Mouse (Mus musculus) WW6 (cell line): ENCODE measurements around the gene Mnx1.
A peak's percentile ranks its signal among the peaks of the same experiment; 100 is the strongest.

Experiments used
- DNase-seq: peaks from one replicate; pipeline ENCODE4 v3.0.0-alpha.2; 2013; ENCODE audit warnings: low read depth, low spot score

The Mnx1 gene

DNA sequence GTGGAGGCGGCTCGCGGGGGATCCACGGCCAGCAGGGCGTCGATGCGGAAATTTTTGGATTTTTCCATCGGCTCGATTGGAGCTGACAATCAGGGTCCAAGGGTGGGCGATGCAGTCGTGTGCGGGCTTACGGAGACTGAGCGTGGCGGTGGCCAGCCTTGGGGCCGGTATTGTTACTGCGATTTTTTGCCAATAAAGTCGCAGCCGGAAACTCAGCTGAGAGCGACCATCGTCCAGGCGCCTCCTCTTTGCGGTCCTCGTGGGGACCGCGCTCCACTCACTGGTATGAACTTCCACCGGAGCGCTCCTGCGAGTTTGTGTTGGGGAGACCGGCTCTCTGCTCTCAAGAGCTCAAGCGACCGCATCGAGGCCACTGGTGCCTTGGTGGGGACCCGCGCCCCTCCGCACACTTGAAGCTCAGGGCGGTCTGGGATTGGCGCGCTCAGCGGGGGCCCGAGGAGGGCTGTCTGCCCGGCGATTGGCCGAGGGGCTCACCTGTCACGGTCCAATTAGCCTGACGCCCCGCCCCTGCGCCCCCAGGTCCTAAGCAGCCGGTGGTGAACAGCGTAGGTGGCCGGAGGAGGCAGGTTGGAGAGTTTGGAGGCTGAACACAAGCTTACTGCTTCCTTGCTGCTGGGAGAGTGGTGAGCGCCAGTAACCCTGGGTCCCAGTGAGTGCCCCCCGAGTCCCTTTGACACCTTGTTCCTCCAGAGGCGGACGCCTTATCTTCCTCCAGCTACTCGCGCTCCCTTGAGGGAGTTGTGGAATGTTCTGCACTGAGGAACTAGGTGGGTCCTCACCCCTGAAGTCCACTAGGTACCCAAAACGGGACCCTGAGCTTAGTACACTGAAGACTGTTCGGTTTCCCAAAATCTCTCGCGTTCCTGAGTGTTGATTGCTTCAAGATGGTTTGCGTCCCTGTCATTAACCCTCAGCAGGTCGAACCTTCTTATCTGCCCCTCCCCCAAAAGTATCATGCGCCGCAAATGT, at the start of gene Mnx1:
Mnx1 (minus strand) TSS at position 263 of the 990 bp plus-strand sequence.
- peak; percentile 74 for DNase-seq

DNA sequence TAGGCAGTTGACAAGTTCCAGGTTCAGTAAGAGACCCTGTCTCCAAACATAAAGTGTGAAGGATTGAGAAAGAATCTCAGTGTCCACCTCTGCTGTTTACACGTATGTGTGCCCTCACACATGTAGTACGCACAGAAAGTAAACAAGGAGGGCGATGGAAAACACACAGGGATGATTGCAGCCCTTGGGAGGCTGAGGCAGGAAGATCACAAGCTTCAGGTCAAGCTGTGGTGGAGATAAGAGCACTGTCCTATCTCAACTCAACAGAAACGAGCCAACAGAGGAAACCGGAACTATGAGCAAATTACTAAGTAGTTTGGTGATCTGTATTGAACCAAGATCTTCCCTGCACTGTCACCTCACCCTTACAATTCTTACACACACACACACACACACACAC, 38.2 kb upstream of the Mnx1 start:
- no peak for DNase-seq

DNA sequence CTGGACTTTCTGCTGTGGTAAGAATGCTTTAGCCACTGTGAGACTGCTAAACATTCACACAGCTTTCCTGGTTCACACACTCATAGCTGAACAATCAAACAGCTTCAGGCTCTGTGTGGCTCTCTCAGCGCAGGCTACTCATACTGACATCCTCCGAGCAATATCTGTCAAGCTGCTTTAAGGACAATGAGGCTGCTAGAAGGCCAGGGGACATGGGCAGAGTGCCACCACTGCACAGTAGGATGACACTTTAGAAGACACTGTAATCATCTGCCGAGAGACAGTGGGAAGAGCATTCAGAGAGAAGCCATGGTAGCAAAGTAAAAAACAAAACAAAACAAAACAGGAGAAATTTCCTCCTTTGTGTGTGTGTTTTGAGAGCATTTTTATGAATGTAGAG, 37.6 kb upstream of the Mnx1 start:
- DNase-seq = no peak

GRCm38 (mm10) chr5:29507013-29507412, 28.7 kb upstream of the Mnx1 start:
- DNase-seq = no peak

DNA sequence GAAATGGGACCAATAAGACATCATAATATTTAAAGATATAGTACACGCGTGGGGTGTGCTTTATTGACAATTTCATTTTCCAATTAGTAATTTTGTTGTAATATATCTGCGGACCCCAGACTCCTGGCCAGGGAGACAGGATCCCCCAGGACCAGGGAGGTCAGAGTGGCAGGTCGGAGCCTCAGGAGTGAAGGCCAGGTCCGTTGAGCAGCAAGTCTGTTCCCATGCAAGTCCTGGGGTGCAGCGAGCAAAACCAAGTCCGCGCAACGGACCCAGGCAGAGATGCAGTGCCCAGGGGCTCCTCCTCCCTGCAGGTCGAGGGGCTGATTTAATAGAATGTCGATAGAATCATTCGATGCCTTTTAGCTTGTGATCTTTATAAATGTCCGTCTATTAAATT, 9.1 kb upstream of the Mnx1 start:
- DNase-seq = no peak

DNA sequence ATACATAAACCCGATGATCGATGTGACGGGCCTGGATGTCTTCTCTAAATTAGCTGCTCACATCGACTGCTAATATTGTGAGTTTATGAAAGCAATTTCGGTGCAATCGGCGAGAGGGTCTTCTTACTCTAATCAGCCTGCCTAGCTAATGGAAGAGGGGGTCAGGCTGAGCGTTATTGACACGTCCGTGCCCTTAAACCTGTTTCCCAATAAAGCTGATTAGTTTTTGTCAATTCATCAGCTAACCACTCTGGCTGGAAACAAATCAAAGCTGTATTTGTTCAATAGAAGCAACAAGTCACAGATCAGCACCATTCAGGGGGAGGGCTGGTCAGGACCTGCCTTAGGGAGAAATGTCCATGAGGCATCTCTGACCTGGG, 7.7 kb upstream of the Mnx1 start:
- DNase-seq = no peak

DNA sequence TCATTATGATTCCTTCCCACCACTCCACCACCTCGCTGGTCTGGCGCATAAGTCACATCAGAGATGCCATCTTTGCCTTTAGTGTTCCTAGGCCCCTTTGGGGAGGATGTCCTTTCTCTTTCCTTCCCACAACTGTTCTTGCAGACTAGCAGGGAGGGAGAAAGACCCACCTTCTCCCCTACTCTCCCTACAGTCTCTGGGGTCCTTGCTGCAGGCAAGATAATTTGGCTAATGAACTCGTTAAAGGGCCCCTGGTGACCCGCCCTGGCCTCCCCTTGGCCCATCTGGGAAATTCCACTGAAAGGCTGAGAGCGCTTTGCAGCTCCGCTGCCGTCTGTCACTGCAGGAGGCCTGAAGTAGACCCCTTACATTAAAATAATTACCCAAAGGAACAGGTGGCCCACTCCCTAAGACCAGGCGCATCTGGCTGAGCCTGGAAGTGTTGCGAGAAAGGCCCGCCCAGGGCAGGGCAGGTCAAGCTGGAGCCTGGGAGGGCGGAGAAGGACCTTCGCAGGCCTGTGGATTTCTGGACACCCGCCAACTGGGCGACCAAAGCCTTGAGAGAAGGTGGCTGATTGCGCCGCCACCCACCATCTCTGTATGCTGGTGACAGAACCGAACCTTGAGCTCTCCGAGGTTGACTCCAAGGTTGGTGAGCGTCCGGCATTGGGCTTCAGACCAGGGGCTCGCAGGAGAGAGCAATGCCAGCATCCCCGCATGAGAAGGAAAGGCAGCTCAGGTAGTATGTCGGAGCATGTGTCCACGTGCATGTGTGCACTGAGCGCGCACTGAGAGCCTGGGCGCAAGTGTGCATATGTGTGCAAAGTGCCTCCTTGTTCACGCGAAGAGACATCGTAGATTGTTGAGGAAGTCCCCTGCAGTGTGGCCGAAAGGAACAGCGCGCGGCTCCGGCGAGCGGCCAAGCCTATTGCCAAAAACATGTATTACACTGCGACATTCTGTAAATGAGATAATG, 7.0 kb upstream of the Mnx1 start:
- DNase-seq = no peak

- no peak for DNase-seq
Measured at GRCm38 (mm10) chr5:29483801-29484200, 5.5 kb upstream of the Mnx1 start.

DNA sequence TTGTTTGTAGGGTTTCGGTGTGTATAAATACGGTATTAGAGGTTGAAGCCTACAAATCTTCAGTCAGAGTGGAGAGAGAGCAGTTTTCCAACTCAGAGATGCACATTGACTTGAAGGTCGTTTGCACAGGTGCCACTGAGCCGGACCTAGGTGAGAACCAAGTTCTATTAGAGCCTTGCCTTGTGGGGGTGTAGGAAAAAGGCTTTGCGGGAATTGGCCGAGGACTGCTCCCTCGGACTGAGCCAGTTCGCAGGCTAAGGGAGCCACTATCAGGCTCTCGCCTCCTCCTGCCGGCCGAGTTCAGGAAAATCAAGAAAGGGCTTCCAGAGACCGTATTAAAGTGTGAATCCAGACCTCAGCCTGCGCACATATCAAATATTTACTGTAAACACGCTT, 926 bp upstream of the Mnx1 start:
- no peak for DNase-seq

DNA sequence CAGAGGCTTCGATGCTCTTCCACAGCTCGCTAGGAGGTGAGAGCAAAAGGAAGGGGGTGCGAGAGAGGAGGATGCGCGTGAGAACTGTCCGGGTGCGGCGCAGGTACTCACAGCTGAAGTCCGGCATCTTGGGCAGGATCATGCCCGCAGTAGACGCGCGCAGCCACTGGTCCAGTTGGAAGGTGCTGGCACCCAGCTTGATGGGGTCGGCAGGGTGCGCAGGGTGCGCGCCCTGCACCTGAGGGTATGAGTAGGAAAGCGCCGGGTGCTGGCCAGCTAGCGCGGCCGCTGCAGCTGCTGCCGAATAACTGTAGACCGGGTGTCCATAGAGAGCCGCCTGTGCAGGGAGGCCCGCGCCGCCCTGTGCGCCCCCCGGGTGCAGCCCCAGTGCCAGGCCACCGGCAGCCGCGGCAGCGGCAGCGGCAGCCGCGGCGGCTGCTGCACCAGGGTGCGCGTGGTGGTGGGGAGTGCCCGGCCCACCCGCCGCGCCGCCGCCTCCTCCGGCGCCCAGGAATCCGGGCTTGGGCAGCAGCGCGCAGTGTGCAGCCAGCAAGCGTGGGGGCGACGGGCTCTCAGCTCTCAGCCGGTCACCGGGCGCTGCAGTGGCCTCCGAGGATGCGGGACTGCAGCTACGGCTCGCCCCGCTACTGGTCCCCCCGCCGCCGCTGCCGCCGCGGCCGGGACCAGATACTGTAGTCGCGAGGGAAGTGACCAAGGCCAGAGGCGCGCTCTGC, 629 bp downstream of the Mnx1 start:
- no peak for DNase-seq

DNA sequence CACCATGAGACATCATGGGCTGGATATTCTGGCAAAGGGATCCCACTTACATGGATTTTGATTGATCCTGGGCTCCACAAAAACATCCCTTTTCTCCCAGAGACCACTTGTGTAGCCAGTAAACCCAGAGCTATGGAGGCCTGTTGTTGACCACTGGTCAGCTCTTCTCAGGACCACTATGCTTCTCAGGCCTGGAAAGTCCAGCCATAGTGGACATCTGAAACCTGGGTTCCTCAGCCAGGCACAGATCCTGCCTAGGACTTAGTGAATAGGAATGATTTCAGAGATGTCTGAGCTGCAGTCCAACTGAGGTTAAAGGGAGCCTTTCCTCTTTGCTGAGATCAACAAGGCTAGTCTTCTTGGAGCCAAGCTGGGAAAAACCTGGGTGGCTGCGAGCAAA, 2.2 kb downstream of the Mnx1 start:
- DNase-seq = no peak

DNA sequence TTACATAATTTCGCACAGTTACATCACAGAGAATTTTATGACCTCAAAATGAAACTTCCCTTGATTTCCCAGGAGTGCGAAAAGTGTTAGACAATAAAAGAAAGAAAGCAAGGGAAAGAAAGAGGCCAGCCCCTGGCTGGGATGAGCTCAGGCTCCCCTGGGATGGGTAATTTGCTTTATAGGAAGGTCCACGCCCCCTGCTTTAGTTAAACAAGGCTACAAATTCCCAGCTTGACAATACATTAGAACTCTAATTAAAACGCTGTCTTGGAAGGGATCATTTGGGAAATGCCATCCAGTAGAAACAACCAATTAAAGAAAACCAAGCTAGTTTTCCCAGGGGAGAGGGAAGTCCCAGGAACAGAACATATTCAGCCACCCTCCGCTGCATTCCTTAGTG, 2.7 kb downstream of the Mnx1 start:
- DNase-seq = no peak

DNA sequence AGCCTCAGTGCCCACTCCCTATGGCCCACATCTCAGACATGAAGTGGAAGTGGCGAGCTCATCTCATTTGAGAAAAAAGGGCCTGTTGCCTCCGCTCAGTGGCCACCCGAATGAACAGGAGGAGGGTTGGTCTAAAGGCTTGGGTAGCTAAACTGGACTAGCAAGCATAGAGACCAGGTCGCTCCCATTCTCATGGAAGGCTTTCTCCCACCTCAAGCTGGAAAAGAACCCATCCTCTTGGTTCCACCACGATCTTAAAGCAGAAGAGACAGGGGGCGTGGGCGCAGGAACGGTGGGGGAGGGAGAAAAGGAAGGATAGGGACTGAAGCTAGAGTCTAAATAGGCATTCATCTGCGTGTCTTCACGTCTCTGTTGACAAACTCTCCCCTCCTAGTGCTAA, 3.2 kb downstream of the Mnx1 start:
- no peak for DNase-seq

- no peak for DNase-seq
Measured at GRCm38 (mm10) chr5:29474246-29474960, 3.9 kb downstream of the Mnx1 start.

DNA sequence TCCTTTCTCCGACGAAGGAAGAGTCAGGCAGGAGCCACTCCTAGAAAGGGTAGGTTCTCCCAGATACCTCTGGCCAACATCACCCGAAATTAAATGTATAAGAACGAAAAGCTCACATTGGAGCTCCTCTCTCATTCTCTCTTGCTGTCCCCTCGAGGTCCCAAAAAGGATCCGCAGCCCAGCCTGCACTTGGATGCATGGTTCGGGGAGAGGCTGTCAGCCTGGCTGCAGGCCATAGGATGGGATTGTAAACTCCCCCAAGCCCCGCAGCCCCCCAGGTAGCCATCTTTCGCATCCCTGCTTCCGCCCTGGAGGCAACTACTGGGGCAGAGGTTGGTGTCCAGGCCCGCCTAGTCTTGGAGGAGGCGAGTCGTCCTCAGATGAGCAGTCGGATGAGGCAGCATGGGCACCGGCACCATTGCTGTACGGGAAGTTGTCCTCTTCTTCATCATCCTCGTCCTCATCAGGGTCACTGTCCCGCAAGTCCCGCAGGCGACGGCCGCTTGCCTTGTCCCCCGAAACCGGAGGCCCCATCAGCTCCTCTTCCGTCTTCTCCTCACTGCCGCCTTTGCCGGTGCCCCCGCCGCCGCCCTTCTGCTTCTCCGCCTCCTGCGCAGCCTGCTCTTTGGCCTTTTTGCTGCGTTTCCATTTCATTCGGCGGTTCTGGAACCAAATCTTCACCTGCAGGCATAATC, 4.6 kb downstream of the Mnx1 start:
- DNase-seq = no peak

GRCm38 (mm10) chr5:29471855-29472665, 6.2 kb downstream of the Mnx1 start:
- DNase-seq = no peak

DNA sequence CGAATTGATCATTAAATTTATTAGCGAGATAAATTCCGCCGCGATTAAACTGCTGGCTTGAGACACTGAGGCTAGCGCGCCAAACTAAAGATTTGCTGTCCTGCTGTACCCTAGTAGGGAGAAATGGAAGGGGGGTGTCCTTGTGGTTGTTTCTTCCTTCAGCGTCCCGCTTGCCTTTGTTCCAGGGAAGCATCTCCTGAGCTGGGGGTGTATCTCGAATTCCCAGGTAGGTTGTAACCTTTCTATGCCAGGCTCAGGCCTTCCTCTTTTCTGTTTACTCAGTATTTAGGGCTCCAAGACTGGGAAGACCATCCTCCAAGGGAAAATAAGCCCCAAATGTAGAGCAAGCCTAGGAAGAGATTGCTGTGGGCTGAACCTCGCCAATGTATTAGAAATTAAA, 6.9 kb downstream of the Mnx1 start:
- no peak for DNase-seq

DNA sequence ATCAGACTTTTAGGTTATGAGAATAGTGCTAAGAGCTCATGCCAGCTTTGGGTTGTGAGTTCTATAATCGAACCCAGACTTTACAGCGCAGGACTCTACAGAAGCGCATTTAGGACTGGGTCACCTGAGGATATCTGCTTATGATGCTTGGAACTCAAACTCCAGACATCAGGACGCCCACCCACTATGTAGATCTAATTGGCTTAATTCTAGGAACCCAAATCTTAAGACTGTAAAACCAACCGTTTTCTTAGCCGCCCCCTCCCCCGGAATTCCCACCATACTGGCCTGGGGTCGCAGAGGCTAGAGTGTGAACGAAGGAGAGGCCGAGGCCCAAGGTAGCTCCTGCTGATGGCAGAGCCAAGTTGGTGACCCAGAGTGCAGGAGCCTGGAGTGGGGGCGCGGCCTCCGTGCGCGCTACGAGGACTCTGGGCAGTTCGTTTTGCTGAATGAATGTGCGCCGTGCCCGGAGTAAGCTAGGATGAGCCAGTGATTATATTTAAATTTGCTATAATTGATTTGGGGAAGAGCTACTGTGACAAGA, 7.3 kb downstream of the Mnx1 start:
- DNase-seq = no peak

- no peak for DNase-seq
Measured at GRCm38 (mm10) chr5:29470271-29470670, 8.0 kb downstream of the Mnx1 start.
